Mouse (Mus musculus): Measurements from ENCODE around the gene Maml3. TPM values are rescaled to one million over a fixed set of nuclear protein-coding genes. Genes with fewer than 3 reads are reported as not detected.

Gene Maml3
- total RNA-seq, 4 experiments from 2014 or later: 1.9 to 3.3 (median 2.7) TPM

DNA sequence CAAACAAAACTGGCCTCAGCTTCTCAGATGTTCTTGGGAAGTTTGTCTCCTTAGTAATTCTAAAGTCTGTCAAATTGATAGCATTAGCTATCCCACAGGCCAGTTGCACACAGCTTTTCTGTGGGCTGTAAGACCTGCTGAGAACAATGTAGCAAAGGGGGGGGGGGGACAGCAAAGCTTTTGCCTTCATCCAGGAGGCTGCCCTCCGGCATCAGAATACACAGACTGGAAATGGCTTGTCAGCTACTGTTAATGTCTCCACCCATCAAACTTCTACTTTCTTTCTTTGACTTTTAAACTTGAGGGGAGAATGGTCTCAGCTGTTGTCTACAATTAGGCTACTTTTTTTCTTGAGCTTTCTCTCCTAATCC lies 396.5 kb downstream of the Maml3 start:
- no peak for DNase-seq (ENCODE audit: low spot score)

DNA sequence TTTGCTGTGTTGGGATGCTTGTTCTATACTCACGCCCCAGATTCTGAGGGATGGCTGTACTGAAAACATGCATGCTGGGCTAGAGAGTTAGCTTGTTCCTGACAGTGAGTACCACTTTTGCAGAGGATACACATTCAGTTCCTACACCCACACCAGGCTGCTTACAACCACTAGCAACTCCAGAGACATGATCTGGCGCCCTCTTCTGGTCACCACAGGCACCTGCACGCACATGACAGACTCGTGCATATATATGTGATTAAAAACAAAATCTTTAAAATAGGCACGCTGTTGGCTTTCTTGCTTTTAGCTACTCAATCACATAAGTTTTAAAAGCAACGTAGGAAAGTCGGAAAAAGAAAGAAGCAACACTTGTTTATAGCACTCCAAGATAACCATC lies 399.7 kb downstream of the Maml3 start:
- no peak for DNase-seq (ENCODE audit: low spot score)

DNA sequence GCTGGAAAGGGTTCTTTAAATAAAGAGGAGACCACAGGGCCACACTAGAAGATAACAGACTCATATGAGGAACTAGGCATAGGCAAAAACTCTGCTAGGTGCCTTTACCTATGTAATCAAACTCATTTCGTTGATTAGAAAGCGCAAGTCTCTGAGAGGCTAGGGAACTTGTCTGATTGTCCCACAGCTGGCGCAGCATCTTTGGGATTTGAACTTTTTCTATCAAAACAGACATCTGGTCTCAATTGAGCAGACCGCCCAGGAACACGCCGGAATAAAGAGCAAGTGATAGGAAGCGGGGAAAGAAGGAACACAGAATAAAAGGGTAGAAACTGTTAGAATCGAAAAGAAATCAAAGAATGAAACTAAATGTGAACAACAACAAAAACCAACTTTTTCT lies 401.4 kb downstream of the Maml3 start:
- no peak for DNase-seq (ENCODE audit: low spot score)

DNA sequence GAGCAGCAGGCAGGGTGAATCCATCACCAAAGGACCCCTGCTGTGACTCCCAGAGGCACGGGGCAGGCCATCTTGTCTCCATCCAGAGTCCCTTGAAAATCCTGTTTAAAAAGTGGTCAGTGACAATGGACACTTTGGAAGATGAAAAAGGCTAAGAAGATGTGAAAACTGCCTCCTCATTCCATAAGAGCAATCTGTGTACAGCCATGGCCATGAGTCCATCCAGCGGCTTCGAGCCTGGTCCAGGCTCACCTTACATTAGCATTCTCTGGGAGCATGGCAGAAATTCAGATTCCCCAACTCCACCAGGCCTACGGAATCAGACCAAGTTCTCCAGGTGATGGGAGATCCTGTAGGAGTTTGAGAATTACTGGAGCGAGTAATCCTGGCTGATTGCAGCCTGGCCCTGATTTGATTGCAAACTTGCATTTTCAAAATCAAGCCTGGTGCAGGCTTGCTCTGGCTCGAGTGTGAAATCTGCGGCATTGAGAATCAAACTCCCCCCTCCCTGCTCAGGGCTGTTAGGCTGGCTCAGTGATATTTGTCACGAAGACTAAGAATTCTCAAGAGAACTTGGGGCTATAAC lies 402.1 kb downstream of the Maml3 start:
- DNase-seq (ENCODE audit: low spot score): no peak

DNA sequence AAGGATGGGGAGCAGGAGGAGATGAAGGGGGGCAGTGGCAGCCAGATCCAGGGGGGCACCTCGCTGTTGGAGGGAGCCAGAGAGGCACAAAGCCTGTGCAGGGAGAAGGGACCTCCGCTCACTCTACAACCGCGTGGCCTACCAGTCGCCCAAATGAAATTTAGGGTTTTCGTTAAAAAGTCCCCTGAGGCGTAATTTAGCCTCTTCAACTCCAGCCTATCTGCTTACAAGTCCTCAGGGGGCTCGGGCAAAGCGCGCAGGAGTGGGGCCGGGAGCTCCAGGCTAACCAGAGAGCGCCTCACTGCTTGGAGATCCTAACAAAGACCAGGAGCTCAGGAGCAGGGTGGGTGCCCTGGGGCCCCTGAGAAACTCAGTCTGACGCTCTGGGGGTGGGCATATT lies 402.9 kb downstream of the Maml3 start:
- no peak for DNase-seq (ENCODE audit: low spot score)

DNA sequence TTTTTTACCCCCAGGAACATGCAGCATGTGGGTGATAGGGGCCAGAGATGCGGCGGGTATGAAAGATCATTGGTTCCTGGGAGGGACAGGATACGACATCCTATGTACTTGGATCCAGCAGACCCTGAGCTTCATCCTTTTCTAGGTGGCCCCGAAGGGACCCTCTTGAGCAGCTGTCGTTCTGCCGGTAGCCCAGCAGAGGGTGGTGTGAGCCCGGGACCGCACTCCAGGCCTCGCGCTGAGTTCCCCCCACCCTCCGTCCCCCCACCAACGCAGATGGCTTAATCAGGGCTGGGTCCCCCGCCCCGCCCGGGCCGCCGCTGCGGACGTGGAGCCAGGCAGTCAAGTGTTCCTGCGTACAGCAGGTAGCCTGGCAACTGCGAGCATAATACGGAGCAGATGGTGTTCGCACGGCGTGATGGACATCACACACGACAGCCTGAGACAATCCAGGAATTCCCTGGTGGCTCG lies 403.6 kb downstream of the Maml3 start:
- DNase-seq (ENCODE audit: low spot score): peak; percentile 71

DNA sequence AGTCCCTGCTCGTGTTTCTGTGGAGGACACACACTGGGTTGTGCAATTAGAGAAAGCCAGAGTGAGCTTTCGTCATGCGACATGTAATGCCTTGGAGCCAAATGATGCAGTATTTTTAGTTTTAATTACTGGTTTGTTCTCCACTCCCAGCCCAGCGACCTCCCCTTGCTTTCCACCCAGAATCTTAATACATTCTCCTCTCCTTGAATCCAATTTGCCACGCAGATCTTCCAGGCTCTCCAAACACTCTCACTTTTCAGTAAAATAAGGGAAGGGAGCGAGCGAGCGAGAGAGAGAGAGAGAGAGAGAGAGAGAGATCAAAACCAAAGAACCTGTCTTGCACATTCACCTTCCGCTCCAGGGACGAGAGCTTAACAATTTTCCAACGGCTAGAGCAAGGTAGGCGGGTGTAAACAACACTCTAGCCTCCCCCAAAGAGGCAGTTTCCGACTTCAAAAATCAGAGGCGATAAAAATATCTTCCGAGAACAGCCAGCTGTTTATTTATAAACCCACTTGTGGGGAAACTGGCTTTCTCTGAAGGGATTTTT lies 404.1 kb downstream of the Maml3 start:
- no peak for DNase-seq (ENCODE audit: low spot score)

DNA sequence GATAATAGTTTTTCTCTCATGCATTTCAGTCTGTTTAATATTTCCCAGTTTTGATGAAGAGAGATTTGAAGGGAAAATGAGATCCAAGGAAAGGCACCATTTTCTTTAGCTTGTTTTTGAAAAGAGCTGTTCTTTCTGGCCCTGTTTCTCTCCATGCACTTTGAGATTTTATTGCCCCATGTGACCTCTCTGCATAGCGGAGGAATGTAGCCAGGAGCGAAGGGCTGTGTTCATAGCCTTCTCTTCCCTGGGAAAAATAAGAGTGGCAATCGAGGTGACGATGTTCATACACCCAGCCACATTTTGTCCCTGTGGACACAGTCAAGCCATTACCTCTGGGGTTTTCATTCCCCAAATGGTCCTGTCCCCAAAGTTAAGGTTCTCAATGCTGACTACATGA lies 404.8 kb downstream of the Maml3 start:
- no peak for DNase-seq (ENCODE audit: low spot score)

DNA sequence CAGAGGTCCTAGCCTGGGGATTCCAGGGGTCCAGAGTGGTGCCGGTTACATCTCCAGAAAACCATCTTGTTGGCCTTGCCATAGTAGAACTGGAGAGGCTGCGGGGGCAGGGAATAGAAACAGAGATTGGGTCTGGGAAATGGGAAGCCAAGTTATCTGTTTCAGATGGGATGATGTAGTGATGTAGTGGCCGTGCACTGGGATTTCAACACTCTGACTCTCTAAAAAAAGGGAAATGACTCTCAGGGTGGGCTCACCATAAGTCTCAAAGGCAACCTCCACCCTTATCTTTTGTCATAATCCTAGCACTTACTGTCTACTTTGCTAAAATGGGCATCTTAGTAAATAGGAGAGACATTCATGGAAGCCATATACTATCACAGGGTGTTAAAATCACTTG lies 406.9 kb downstream of the Maml3 start:
- no peak for DNase-seq (ENCODE audit: low spot score)

DNA sequence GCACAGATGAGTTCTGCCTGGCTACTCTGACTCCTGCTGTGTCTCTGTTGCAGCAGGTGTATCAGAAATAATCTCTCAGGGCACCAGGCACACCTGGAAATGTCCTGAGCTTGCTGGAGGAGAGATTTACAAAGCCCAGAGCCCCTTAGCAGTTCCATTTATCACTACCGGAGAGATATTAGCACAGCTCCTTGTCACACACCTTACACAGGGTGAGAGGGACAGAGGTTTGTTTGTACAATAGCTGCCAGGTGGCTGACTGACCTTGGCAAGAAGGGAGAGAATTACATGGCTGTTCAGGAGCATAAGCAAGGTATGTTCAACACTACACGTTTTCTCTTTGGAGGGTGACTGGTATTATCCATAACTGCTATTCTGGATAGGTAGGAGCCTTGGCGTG lies 409.2 kb downstream of the Maml3 start:
- no peak for DNase-seq (ENCODE audit: low spot score)

DNA sequence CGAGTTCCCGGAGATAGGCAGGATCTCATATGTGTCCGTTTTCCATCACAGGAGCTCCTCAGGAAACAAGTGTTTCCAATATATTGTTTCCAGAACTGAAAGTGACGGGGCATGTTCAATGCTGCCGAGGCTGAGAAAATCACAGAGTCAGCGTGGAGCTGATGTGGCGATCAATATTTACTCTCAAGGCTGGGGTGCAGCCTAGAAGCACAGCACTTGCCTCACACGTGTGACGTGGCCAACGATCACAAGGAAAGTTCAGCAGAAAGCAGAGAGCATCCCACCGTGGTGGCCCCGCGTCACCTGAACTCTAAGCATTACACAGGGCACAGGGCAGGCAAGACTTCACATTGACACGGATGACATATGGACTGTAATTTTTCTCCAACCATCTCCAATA lies 410.3 kb downstream of the Maml3 start:
- no peak for DNase-seq (ENCODE audit: low spot score)

DNA sequence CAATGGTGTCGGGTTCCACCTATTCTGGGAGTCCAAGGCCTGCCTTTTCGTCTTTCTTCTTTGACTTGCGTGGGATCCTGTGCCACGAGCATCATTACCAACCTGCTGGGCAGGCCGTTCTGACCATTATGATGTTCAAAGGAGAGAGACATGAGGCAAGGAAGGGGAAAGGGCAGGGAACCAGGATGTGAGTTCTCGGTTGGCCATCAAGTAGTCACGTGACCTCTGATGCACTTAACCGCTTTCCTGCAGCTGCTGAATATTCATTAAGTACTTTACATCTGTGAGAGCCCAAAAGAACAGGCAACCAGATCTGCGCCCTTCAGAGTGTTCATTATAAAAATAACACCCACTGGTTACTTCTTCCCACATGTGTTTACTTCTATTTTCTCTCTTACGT lies 411.7 kb downstream of the Maml3 start:
- DNase-seq (ENCODE audit: low spot score): no peak

DNA sequence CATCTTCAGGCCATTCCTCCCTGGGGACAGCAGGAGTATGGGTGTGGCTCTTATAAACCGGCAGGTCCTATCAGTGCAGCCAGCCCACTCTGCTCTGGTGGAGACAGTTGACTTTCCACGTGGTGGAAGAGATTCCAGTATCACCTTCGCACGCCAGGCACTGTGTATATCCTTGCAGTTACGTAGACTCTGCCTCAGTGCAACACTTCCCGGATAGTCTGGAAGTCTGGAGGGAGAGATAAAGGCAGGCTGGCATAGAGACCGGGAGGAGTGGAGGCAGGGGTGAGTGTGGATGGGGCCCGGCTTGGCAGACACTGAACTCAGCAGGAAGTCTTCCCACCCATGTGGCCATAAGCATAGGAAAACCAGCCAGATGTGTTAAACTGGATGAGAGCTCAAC lies 416.2 kb downstream of the Maml3 start:
- no peak for DNase-seq (ENCODE audit: low spot score)

DNA sequence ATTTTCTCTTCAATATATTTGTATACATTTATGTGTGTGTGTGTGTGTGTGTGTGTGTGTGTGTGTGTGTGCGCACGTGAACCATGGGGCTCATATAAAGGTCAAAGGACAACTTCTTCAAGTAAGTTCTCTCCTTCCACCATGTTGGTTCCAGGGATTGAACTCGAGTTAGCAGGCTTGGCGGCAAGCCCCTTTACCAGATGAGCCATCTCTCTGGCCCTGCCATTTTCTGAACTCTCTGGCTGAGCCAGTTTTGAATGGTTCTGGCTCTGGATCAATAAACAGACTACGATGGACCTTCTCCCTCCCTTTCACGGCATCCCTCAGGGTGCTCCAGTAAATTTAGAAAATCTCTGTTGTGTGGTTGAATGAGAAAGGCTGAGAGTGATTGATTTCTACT lies 418.1 kb downstream of the Maml3 start:
- DNase-seq (ENCODE audit: low spot score): no peak

DNA sequence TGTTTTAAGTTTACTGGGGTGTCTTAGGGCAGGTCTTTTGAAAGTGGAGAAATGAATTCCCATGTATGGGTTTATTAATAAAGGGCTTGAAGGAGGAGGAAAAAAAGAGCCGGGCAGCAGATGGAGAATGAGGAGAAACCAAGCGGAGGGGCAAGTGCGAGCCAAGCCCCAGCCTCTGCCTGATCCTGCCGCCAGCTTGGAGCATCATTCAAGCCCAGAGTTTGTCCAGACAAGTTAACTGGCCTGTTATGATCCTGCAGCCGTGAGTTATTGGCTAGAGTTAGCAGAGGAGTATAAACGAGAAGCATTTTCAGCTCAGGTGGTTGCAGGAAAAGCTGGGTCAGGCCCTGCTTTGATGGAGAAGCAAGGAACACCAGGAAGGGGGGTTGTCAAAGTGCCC lies 418.6 kb downstream of the Maml3 start:
- DNase-seq (ENCODE audit: low spot score): no peak

DNA sequence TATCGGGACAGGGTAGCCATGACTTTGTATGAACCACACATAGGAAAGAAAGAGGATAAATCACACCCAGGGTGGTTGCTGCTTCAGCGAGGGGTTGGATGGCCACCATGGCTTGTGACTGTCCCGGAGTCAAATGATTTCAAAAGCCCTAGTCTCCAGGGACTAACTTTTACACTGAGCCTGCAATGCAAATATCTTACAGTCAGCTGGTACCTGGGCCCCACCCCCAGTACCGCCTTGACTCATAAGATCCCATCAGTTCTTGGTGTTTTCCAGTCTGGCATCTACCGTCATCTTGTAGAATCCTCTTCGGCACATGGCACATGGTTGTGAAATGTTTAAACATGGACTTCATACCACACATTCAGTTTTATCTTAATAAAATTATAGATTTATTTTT lies 419.3 kb downstream of the Maml3 start:
- DNase-seq (ENCODE audit: low spot score): no peak

DNA sequence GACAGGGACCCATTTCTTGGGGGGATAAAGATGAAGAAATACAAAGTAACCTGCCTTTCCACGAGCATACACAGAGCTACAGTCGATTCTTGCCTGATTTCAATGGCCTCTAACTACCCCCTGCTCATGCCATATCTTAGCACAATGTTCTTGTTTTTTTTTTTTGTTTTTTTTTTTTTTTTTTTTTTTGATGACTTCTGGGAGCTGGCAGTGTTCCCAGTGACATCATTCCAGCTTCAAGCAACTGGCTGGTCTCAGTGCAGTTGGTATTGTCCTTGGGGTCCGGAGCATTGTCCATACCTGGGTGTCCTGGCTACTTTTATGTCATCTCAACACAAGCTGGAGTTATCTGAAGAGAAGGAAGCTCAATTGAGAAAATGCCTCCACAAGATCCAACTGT lies 429.9 kb downstream of the Maml3 start:
- no peak for DNase-seq (ENCODE audit: low spot score)

DNA sequence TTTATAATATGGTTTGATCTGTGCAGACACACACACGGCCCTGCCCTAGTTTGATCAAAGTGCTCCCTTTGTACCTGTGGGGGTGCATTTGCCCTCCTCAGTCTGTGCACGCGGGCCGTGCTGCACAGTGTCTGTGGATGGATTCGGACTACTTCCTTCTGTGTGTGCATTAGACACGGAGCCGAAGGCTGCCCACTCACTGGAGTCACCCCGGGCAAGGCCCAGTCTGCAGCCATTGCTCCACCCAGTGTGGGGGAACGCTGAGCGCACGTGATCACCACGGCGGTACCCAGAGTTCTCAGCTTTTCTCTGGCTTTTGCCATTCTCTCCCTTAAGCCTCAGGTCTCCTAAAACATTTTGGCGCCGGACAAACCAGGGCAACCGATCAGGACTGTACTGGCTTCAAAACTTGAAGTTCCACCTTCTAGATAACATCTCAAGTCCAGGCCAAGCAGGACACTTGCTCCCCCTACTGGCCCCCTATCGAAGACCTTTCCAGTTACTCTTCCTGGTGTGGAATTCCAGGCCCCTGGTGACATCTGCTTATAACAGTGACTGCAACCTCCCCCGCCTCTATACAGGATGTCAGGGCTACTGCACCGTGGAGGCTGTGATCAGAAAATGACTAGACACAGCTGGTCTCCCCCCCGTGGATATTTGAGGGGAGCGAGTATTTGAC lies 431.3 kb downstream of the Maml3 start:
- peak; percentile 27 for DNase-seq (ENCODE audit: low spot score)

DNA sequence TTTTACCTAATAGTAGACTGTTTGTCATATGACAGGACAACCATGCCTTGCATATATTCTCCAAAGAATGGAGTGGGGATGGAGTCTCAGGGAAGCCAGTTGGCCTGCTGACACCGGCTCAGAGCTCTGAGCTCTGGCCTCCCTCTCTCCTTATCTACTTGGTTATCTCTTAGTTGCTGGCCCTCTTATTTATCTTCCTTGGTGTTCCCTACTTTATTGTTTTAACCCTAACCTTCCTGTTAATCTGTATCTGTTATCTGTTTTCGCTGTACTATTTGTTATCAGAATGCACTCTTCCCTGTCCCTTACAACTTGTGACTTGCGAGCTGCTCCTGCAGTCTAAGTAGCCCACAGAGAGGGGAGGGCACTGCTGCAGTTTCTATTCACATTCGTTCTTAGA lies 432.2 kb downstream of the Maml3 start:
- no peak for DNase-seq (ENCODE audit: low spot score)

DNA sequence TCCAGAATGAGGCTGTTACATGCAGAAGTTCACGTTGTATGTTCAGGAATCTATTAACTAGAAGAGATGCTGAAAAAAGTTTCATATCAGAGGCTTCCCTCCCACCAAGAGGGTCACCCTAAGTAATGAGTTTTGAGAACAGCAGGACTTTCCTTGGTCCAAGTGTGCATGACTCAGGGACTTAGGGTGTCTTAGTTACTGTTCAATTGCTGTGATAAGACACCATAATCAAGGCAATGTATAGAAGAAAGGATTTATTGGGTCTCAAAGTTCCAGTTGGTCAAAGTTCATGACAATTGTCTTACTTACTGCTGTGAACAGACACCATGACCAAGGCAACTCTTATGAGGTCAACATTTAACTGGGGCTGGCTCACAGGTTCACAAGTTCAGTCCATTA lies 433.8 kb downstream of the Maml3 start:
- DNase-seq (ENCODE audit: low spot score): no peak

DNA sequence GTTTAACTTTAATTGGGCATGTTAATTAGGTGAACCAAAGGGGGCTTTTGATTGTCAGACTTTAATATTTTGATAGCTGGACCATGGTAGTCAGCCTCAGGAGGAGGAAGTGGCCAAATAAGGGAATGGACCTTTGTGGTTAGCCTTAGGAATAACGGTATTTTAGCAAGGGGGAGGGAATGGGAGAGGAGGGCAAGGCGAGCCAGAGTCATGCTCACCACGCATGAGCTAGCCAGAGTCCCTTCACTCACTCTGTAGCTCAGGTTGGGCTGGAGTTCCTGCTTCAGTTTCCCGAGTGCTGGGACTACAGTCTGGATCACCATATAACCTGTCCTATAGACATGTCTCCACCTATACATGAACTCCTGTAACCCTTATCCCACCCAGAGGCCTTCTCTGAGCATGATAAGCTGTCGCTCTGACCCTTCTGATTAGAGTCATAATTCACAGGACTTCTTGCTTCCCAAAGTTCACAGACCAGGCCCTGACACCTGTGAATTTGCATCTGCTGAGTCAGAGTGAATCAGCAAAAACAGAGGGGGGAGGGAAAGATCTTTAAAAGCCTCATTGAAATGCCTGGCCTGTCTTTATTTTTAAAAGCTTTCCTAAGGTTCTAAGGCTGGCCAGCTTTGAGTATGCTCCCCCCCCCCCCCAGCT lies 434.3 kb downstream of the Maml3 start:
- no peak for DNase-seq (ENCODE audit: low spot score)

DNA sequence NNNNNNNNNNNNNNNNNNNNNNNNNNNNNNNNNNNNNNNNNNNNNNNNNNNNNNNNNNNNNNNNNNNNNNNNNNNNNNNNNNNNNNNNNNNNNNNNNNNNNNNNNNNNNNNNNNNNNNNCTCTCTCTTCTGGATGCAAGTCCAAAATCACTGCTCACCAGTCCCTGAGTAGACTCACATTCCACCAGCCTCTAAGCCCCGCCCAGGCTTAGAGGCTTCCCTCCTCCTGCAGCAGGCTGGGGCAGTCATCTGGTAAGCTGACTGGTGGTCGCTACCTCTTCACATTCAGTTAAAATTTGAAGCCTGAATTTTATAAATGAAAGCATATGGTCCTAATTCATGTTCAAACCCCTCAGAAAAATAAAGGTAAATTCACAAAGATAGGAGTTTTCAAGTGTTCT lies 436.3 kb downstream of the Maml3 start:
- no peak for DNase-seq (ENCODE audit: low spot score)

DNA sequence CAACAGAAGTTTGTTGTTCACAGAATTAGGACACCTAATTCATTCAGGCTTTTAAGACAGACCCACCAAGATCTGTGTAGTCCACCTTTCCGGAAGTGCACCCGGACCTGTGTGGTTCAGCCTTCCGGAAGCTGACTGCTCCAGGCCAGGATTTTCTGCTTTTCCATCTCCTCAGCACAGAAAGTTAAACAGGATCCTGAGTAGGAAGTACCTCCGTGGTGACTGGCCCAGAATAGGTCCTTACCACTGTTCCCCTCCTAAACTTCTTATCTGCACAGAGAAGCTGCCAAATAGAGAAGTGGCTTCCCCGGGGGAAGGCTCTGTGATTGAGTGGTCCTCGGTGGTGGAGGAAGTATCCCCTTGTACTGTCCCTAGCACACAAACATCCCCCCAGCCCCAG lies 442.3 kb downstream of the Maml3 start:
- no peak for DNase-seq (ENCODE audit: low spot score)

Data from heart, adult 8-10 months (tissue).